Mouse (Mus musculus) layer of hippocampus, adult 18-20 months (tissue): ENCODE results near the gene Arfrp1. TPM values are rescaled to one million over a fixed set of nuclear protein-coding genes. Genes with fewer than 3 reads are reported as not detected.
A peak's percentile ranks its signal among the peaks of the same experiment; 100 is the strongest.

ENCODE experiments used
- DNase-seq, 2 experiments: peaks; one replicate each; pipeline ENCODE4 v3.0.0; 2022; ENCODE audit warnings: low spot score in 2 of 2
- long read RNA-seq: library from polyadenylated mRNA; stranded (forward); transcript quantifications from one replicate; pipeline ENCODE4 v2.0.0, GENCODE M21; 2021
- total RNA-seq, 2 experiments: library from RNA; stranded (reverse); gene quantifications; 2 replicates each; pipeline ENCODE4 v1.2.3; 2021

Arfrp1 gene
- 10 to 100 TPM; 41.1 to 46.0 TPM for total RNA-seq
- long read RNA-seq, transcript Arfrp1-203 (8 exons, 2,447 nt), result major isoform, 16 of 37 reads
- long read RNA-seq, partial matches to known transcripts, result 2 of 37 reads
- long read RNA-seq, other reads (novel, unspliced or antisense), result 13 of 37 reads

DNA sequence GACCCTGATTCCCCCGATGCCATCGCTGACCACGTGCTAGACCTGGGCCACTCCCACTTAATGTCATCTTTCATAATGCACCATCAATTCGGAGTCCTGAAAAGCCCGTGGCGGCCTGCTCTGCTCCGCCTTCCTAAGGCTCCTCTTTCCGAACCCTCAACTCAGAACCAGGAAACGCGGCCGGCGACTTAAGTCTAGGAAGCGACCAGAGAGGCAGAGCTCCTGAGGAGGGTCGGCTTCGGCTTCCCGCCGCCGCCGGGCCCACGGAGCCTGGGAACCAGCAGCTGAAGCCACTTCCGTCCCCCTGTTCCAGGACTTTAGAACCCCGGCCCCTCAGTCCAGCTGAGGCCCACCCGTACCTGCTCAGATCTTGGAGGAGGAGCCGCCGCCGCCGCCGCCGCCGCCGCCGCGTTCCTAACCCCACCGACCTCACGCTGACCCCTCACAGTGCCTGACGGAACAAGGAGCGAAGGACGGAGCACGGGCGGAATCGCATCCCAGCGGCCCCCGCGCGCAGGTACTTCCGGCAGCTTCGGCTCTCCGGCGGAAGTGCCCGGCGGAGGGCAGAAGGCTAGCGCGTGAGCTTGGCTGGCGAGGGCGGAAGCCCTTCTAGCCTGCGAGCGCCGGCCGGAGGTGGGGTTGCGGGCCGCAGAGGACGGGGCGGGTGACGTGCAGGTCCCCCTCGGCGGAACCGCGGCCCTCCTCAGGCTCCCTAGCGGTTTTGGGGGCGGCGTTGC is at the start of gene Arfrp1, which contains the start of gene Zgpat:
TSS of gene Arfrp1 (minus strand) at position 545 of the 737 bp plus-strand sequence.
TSS of gene Zgpat (plus strand) at position 69 of the 737 bp plus-strand sequence.
- DNase-seq, result peak; percentile 87 to 91

DNA sequence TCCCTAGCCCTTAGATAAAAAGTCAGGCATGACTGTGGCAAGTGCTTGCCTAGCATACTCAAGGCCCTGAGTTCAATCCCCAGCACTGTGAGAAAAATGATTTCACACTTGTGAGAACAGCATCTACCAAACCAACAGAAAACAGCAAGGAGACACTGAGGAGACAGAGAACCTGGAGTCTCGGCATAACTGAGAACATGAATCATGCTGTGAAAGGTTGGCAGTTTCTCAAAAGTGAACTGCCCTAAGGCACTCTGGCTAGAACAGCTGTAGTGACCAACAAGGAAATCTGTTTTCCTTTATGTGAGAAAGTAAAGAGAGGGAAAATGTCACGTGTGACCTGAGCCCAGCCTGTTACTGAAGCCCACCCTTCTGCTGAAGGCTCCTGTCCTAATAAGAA is 47.9 kb upstream of the Arfrp1 start:
- no peak for DNase-seq

DNA sequence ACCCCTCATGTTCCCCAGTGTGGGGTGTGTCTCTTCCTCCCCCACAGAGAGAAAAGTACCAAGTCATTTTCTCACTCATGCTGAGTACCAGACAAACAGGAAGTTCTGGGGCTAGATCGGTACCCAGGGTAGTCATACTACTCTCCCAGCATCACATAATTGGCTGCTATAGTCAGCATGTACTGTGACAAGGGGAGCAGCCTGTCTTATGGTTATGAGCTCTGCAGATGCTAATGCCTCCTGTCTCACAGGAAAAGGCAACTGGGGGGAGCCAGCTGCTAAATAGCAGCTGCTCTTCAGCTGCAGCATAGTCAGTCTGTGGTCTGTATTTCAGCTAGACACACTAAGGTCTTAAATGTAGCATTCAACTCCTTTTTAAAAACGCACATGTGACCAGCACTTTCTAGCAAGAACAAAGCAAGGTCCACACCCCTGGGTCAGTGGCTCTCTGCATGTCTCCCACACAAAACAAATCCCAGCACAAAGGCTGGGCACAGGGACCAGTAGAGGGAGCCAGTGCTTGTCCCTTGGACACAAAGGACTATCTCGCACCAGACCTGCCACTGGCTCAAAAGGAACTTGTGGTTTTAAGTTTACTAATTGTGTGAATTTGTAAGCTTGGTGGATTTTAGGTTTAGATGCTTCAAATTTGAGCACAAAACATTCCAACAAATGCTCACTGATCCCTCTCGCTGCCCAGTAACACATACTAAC is 45.7 kb upstream of the Arfrp1 start:
- DNase-seq, result peak; percentile 18 to 62

DNA sequence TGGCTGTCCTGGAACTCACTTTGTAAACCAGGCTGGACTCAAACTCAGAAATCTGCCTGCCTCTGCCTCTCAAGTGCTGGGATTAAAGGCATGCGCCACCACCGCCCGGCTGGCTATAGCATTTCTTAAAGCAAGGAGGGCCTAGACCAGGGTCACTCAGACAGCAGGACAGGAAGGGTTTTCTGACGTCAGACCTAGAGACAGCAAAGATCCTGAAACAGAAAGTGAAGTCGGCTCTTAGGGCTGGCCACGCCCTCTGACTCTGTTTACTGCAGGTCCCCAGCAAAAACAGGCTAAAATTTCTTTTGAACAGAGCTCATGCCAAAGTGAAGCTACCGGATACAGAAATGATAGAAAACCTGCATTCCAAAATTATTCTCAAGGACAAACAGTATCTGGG is 44.4 kb upstream of the Arfrp1 start:
- DNase-seq, result no peak

DNA sequence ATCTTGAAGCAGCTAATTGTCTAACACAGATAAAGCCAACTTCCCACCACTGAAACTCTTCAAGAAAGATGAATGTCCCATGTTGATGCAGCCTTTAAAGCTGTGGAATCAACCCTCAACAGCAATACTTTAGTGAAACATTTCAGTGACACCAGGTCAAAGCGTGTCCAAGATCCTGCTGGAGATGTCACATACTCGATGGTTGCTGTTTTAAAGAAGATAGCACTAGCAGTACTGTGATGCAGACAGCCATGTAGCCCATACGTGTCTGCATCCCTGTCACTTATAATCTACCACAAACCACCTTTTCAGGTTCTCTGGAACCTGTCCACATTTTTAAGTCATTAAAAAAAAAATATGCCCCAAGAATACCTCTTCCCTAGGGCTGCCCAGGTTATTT is 38.5 kb upstream of the Arfrp1 start:
- no peak for DNase-seq

DNA sequence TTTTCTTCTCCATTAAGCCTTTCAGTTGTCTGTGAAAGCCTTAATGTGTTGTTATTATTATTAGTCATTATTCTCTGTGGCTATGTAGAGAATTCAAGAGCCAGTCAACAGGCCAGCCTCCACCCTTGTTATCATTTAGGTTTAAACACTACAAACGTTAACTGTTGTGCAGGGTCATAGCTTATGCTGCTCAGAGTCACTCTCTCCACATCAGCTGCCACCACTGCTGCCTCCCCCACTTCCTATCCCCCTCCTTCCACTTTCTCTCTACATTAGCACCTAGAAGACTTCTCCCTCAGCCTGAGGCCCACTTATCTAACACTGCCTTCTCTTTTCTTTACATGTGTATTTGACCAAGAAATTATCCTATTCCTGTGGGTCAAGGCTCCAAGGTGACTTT is 36.3 kb upstream of the Arfrp1 start:
- no peak for DNase-seq

DNA sequence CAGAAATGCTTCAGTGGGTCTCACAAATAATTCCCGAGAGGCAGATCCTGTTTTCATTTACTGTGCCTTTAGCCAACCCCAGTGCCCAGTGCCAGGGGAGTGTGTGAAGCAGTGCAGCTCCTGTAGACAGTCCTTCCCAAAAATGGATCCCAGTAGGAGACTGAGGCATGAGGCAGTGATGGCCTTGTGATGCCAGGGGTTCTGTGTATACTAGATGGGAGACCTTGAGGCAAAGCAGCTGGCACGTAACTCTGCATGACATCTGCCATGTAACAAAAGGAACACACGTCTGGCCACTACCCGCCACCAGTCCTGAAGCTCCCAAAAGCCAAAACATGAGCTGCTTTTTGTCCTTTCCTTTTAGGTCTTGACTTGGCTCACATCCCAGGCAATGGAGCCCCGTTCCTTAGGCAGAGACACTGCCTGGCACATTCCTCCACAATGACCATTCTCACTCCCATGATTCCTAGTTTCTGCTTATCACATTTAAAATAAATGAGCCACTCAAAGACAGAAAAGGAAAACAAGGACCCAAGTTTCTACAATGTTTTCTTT is 32.1 kb upstream of the Arfrp1 start:
- DNase-seq, result no peak

DNA sequence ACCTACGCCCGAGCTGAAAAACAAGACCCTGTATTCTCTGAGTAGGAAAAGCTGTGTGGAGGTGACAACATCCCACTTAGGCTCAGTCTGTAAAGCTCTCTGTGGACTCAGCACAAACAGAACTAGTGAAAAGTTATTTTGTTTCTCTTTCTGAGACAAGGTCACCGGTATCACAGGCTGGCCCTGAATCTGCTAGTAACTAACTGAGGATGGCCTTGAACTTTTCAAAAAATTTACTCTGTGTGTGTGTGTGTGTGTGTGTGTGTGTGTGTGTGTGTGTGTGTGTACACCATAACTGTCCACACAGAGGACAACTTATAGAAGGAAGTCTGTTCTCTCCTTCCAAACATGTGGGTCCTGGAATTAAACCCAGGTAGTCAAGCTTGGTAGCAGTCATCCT is 28.9 kb upstream of the Arfrp1 start:
- DNase-seq, result no peak

DNA sequence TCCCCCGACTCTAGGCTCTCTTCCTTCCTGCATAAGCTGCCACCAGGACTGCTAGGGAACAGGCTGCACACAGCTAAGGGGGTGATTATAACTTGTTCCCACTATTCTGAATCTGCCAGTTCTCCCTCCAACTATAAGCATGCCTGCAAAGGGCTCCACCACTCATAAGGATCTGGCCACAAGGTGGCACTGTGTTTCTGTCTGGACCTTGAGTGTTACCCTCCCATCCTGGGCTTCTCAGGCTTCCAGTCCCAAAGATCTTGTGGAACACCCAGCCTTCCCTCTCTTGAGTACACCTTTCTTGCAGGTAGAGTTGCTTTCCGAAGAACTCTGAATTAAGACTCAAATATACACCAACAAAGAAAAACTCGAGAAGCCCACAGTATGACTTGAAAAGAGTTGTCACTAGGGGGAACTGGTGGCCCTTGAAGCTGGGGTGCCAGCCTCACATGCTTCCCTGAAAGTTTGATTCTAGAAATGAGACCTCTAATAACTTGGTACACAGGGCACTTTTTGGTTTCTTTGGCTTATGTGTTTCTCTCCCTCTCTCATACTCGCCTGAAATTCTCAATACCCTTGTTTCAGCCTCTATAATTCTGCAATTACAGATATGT is 27.5 kb upstream of the Arfrp1 start:
- peak; percentile 75 to 93 for DNase-seq

DNA sequence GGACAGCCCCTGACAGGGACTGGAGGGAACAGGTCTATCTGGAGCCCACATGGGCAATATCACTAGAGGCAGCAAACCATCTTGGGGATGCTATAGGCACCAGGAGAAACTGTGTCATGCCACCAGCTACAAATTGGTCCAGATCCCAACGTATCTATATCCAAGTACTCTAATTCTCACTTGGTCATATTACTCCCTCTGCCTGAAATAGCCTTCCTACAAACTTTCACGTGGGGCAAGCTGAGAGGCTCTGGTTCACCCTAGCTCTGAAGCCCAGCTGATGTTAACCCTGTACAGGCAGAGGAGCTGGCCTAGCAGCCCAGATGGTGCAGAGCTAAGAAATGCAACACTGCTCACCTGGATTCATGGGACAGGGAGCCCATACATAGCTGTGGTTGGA is 26.3 kb upstream of the Arfrp1 start:
- no peak for DNase-seq

DNA sequence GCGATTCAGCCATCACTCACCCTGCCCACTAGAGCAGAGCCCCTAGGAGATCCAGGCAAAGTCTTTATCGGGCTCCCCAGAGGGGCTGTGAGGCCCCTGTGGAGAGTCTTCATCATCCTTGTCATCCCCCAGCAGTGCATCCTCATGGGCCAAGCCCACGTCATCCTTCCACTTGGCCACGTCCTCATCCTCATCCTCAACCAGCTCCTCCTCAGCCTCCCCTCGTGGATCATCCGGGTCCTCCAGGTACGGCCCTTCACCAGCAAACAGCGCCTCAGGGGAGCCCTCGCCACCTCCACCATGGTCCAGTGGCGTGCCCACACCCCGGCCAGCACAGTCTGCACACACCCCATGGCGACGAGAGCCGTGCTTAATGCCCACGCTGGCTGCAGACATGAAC is 25.8 kb upstream of the Arfrp1 start:
- DNase-seq, result no peak

DNA sequence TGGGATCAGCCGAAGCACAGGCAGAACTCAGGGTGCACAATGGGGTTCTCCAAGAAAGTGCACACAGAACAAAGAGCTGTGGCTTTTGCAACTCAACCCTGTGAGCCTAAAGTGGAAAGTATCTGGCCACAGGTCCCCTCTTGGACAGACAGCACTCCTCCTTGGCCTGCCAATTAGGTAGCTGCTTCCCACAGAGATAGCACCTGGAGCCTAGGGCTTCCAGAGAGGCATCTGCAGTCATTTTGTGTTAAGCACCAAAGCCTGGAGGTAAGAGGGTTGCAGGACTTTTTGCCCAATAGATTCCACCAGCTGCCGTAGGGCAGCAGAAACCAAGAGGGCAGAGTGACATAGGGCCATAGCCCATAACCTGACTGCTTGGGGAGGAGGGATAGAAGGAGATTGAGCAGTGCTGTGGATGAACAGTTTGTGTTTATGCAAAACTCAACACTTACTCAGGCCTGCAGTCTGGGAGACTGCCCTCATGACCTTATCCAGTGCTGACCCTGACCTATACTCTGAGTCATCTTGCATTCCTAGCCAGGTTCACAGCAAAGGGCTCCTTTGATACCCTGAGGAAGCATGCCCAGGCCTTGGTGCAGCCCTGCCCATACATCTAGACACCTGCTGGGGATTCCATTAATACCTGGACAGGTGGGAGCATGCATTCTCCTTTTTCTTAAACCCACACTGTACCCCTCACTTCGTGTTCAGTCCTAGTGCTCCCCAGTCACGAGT is 25.1 kb upstream of the Arfrp1 start:
- DNase-seq, result no peak

DNA sequence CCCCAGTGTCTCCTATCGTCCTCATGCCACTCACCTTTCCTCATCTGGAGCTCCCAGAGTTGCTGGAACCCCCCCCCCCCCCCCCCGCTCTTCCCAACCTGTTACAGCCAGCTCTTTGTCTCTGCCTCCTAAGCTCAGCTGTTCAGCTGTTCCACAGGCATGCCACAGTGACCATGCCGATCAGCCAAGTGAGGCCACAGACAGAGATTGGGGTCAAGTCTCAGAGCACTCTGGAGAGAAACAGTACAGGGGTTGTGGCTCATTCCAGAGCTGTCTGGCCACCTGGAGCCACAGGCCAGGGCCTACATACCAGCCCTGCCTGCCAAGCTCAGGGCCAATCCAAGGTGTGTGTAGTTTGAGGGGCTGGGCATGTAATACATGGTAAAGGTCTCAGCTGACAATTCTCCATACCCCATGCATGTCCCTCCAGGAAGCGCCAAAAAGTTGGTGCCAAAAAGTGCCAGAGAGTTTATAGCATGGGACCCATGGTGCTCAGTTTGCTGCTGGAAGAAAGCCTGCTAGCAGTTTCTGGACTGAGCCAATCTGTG is 21.5 kb upstream of the Arfrp1 start:
- DNase-seq, result no peak

DNA sequence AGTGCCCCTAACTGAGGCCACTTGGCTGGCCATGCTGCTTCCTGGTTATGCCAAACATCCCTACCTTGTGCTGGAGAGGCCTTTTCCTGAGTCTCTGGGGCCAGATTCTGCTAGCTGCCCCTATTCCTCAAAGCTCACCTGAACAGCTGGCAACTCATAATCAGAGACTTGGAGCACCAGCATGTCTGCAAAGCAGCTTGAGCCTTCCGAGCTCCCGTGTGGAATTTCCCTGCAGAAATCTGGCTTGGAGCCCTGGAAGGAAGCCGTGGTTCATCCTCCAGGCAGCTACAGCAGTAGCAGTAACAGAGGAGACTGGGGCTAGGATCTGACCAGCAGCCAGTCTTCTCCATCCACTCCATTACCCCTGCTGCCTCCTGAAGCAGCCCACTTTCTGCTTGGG is 20.7 kb upstream of the Arfrp1 start:
- DNase-seq, result peak in 1 of 2 experiments; percentile 65

DNA sequence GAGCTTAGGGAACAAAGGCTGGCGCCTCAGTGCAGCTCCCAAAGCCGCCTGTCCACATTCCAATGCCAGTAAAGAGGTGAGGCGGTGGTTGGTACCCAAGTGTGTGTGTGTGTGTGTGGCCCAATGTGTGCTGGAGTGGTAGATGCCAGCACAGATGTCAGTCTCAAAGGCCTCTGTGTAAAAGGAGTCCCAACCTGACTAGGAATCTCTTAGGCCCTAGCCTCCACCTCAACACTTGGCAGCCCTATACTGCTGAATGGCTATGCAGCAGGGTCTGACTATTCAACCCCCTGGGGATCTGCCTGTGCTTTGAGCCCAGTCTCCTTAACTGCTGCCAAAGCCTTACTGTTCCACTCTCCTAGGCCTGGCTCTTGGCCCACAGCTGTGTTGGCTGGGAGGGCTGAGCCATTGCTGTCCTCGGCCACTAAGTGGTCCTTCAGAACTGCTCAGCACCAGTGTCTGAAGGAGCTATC is 19.8 kb upstream of the Arfrp1 start:
- peak in 1 of 2 experiments; percentile 22 for DNase-seq

DNA sequence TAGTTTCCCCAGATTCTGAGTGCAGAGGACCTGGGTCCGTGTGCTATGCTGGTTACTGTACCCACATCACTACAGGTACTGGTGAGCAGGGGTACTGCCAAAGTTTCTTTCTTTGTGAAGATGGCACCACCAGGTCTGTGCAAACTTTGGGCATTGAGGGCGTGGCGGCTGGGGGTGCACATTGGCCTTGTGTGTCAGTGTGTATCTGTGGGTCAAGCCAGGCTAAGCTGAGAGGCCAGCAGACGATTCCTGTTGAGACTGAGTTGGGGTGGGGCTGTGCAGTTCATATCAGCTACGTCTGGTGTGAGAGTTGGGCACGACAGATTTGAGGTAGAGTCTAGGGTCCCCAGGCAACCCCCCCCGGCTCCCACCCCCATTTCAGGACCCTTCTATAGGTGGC is 19.3 kb upstream of the Arfrp1 start:
- no peak for DNase-seq

DNA sequence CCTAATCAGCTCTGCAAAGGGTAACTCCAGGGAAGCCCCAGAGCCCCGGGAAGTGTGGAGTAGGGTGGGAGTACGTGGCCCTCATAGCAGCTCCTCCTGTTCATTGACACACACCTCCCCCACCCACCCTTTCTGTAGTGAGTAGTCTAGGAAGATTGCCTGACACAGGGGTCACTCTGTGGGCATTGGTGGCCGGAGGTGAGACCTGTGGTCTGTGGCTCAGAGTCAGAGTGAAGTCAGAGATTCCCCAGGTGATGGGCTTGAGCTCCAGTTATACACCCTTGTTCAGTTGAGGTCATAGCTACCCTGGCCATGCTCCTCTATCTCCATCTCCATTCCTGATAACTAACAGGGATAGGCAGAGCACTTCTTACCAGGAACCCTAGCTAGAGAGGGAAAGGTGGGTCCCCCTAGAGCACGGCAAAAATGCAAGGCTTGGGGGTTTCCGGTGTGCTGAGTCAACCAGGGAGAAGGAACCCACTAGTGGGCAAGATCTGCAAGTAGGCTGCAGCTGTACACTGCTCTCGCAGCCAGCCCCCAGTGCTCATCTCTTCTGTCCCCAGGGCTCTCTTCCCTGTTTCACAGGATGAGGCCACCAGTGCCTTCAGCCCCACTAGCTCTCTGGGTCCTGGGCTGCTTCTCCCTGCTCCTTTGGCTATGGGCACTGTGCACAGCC is 16.6 kb upstream of the Arfrp1 start:
- DNase-seq, result no peak

DNA sequence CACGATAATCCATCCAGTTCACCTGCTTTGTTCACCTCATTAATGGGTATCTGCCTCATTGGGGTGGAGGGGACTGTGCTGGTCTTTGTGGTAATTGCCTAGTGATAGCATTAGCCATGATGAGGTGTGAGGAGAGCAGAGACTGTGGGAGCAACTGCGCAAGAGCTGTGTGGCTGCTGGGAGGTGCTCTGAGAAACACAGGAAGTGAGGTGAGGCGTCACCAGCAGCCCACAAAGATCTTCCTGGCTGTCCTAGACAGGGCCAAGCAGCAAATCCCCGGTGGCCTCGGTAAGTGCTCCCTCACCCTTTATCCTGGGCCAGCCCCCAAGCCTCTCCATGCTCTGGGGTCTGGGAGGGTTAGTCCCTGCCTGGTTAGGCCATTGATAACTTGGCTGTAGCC is 15.9 kb upstream of the Arfrp1 start:
- DNase-seq, result no peak

DNA sequence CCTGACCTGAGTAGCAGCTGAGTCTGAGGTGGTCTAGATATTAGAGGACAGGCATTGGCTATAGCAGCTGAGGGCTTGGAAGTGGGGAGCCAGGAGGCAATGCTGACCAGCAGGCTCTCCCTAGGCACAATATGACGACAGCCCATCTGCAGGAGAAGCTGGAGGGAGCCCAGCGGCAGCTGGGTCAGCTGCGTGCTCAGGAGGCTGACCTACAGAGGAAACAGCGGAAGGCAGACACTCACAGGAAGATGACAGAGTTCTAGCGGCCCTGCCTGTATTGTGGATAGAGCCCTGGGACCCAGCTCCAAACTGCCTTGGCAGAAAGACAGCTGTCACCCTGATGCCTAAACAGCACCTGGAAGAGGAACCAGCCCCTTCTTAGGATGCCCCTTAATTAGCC is 15.0 kb upstream of the Arfrp1 start:
- no peak for DNase-seq

DNA sequence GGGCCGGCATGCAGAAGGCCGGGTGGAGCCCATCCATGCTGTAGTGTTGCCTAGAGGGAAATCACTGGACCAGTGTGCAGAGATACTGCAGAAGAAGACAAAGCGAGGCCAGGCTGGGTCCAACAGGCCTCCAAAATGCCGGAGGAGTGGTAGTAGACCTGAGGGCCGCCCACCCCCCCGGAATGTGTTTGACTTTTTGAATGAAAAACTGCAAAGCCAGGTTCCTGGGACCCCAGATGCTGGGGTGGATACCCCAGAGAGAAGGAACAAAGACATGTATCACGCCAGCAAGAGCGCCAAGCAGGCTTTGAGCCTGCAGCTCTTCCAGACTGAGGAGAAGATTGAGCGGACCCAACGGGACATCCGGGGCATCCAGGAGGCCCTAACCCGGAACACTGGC is 14.6 kb upstream of the Arfrp1 start, which contains the start of gene Lime1:
TSS of gene Lime1 (plus strand) at position 301 of the 400 bp plus-strand sequence.
- no peak for DNase-seq
